Mouse (Mus musculus) hindbrain, embryonic 16.5 days (tissue): ENCODE measurements around the gene Eif1. TPM values are rescaled to one million over a fixed set of nuclear protein-coding genes. Genes with fewer than 3 reads are reported as not detected.
"Not testable (repeated sequence)": the region's sequence is repeated elsewhere in the genome, so short reads cannot be mapped to it uniquely, and the experiment has no call there.

Source experiments
- ATAC-seq: fragments of 200-750 bp; cut with Nextera tagmentation; 2 replicates; pipeline ENCODE4 v1.8.0; 2017; ENCODE audit warnings: moderate TSS enrichment, moderate library complexity
- H3K27ac ChIP-seq: fragments of 300-500 bp; sonication (generic); 2 replicates; pipeline ENCODE4 v1.5.1; 2014; ENCODE audit warnings: low read depth, mild to moderate bottlenecking, control low read depth, low read length, moderate library complexity
- H3K27me3 ChIP-seq: fragments of 300-500 bp; sonication (generic); replicated peaks from 2 replicates; pipeline ENCODE4 v1.6.1; 2014; ENCODE audit warnings: low read length; ENCODE audit not compliant: control insufficient read depth, insufficient read depth
- H3K36me3 ChIP-seq: fragments of 300-500 bp; sonication (generic); 2 replicates; pipeline ENCODE4 v1.6.1; 2014; ENCODE audit warnings: mild to moderate bottlenecking, low read length, moderate library complexity, mixed read lengths; ENCODE audit not compliant: control insufficient read depth, insufficient read depth
- H3K4me1 ChIP-seq: fragments of 300-500 bp; sonication (generic); 2 replicates; pipeline ENCODE4 v1.6.1; 2014; ENCODE audit warnings: low read depth, low read length; ENCODE audit not compliant: control insufficient read depth, insufficient read depth
- H3K4me2 ChIP-seq: fragments of 300-500 bp; sonication (generic); 2 replicates; pipeline ENCODE4 v1.6.1; 2014; ENCODE audit warnings: mild to moderate bottlenecking, low read length, control low read depth, moderate library complexity
- H3K4me3 ChIP-seq: fragments of 300-500 bp; sonication (generic); 2 replicates; pipeline ENCODE4 v1.5.1; 2014; ENCODE audit warnings: mild to moderate bottlenecking, low read length, control low read depth, moderate library complexity
- H3K9ac ChIP-seq: fragments of 300-500 bp; sonication (generic); 2 replicates; pipeline ENCODE4 v1.6.1; 2014; ENCODE audit warnings: low read depth, mild to moderate bottlenecking, control low read depth, low read length, moderate library complexity
- H3K9me3 ChIP-seq: fragments of 300-500 bp; sonication (generic); 2 replicates; pipeline ENCODE4 v1.6.1; 2014; ENCODE audit warnings: mild to moderate bottlenecking, low read length, moderate library complexity; ENCODE audit not compliant: control insufficient read depth
- WGBS: fragments of 180-500 bp; shearing (Covaris S2); extraction: QIAGEN DNeasy Blood & Tissue Kit; methylation state at CpG from one replicate; pipeline ENCODE4 v1.1.7; 2014; 5-methylcytosine and 5-hydroxymethylcytosine counted together
- polyA plus RNA-seq: library from polyadenylated mRNA; unstranded; fragments of >200 nt; fragmentation: Nextera tagmentation; extraction: Ambion mirVana; gene quantifications from 2 replicates; pipeline ENCODE4 v1.2.1, GENCODE M21; 2015

Gene Eif1
- polyA plus RNA-seq, 1 experiment from 2014 or later = 1,248 TPM

GRCm38 (mm10) chr11:100330235-100330634, 10.6 kb downstream of the Eif1 start:
- no peaks in the 10 kb centered on the region for H3K27me3 ChIP-seq
- no peaks in the 10 kb centered on the region for H3K36me3 ChIP-seq
- 34% methylated on average over 16 of the region's 16 CpGs for WGBS
- H3K4me3 ChIP-seq = no peak overlapping the region
- peaks cover 31% of the 10 kb centered on the region for H3K4me1 ChIP-seq
- ATAC-seq = 0 out of 2 replicates have a peak, but pooled peaks have one; percentile 19
- H3K9me3 ChIP-seq = no peaks in the 10 kb centered on the region
- H3K4me2 ChIP-seq = peak overlapping the region; percentile 13; the same call in 1 of the 2 replicates
- H3K9ac ChIP-seq = no peak overlapping the region
- H3K27ac ChIP-seq = no peak overlapping the region

GRCm38 (mm10) chr11:100330816-100331375, 11.2 kb downstream of the Eif1 start:
- H3K4me1 ChIP-seq = peaks cover 36% of the 10 kb centered on the region
- H3K27ac ChIP-seq, ATAC-seq, H3K27me3 ChIP-seq, H3K9ac ChIP-seq, H3K4me2 ChIP-seq, H3K9me3 ChIP-seq, H3K36me3 ChIP-seq, H3K4me3 ChIP-seq: not testable (repeated sequence)
- 55% methylated on average over 8 of the region's 8 CpGs for WGBS

GRCm38 (mm10) chr11:100332766-100333515, 13.3 kb downstream of the Eif1 start:
- ATAC-seq = peak; percentile 82
- H3K4me2 ChIP-seq = peak overlapping the region; percentile 32
- H3K4me3 ChIP-seq = no peak overlapping the region
- H3K9me3 ChIP-seq = no peaks in the 10 kb centered on the region
- H3K9ac ChIP-seq = peak overlapping the region; percentile 33; the same call in 1 of the 2 replicates
- peak overlapping the region; percentile 86 for H3K27ac ChIP-seq
- no peaks in the 10 kb centered on the region for H3K36me3 ChIP-seq
- 22% methylated on average over 9 of the region's 9 CpGs for WGBS
- no peaks in the 10 kb centered on the region for H3K27me3 ChIP-seq
- peaks cover 33% of the 10 kb centered on the region for H3K4me1 ChIP-seq

GRCm38 (mm10) chr11:100333944-100334457, 14.3 kb downstream of the Eif1 start, which contains the start of gene Gast:
Gene Gast, plus strand, starts transcription at chr11:100334407.
- Histone ChIP-seq H3K4me1 (peaks cover 33% of the 10 kb centered on the region), H3K36me3 (no peaks in the 10 kb centered on the region), H3K27me3 (no peaks in the 10 kb centered on the region), H3K4me2 (no peak within 1 kb of the TSS), H3K4me3 (no peak within 1 kb of the TSS), H3K27ac (peak within 1 kb of the TSS; percentile 86), H3K9ac (no peak within 1 kb of the TSS), H3K9me3 (no peaks in the 10 kb centered on the region)
- WGBS = 68% methylated on average over 6 of the region's 6 CpGs
- ATAC-seq = no peak

- Histone ChIP-seq H3K4me3 (no peak overlapping the region), H3K27me3 (no peaks in the 10 kb centered on the region), H3K9me3 (no peaks in the 10 kb centered on the region), H3K4me2 (no peak overlapping the region), H3K4me1 (peaks cover 25% of the 10 kb centered on the region), H3K9ac (no peak overlapping the region), H3K36me3 (no peaks in the 10 kb centered on the region), H3K27ac (peak overlapping the region; percentile 64)
- peak; percentile 66; the same call in 1 of the 2 replicates for ATAC-seq
- 26% methylated on average over 3 of the region's 3 CpGs for WGBS
These were observed 16.0 kb downstream of the Eif1 start for GRCm38 (mm10) chr11:100335731-100336130.

GRCm38 (mm10) chr11:100344269-100344668, 24.6 kb downstream of the Eif1 start:
- Histone ChIP-seq H3K27ac (no peak overlapping the region), H3K27me3 (no peaks in the 10 kb centered on the region), H3K9me3 (no peaks in the 10 kb centered on the region), H3K36me3 (no peaks in the 10 kb centered on the region), H3K4me3 (no peak overlapping the region), H3K4me1 (no peaks in the 10 kb centered on the region), H3K4me2 (no peak overlapping the region), H3K9ac (no peak overlapping the region)
- 88% methylated on average over 10 of the region's 10 CpGs for WGBS
- no peak for ATAC-seq

GRCm38 (mm10) chr11:100352076-100352857, 32.6 kb downstream of the Eif1 start:
- Histone ChIP-seq H3K27ac (no peak overlapping the region), H3K36me3 (no peaks in the 10 kb centered on the region; the same call in 1 of the 2 replicates), H3K9me3 (no peaks in the 10 kb centered on the region), H3K4me2 (0 out of 2 replicates have a peak overlapping the region, but pooled peaks have one; percentile 2), H3K4me3 (no peak overlapping the region), H3K27me3 (no peaks in the 10 kb centered on the region), H3K4me1 (peaks cover 16% of the 10 kb centered on the region), H3K9ac (peak overlapping the region; percentile 32; the same call in 1 of the 2 replicates)
- 28% methylated on average over 10 of the region's 10 CpGs for WGBS
- ATAC-seq = no peak

- peaks cover 16% of the 10 kb centered on the region for H3K4me1 ChIP-seq
- peak overlapping the region; percentile 75 for H3K9ac ChIP-seq
- under 1% methylated on average over 51 of the region's 54 CpGs for WGBS
- ATAC-seq = peak; percentile 34
- no peaks in the 10 kb centered on the region for H3K27me3 ChIP-seq
- H3K4me3 ChIP-seq = peak overlapping the region; percentile 64
- peak overlapping the region; percentile 74 for H3K27ac ChIP-seq
- no peaks in the 10 kb centered on the region; the same call in 1 of the 2 replicates for H3K36me3 ChIP-seq
- no peaks in the 10 kb centered on the region for H3K9me3 ChIP-seq
- peak overlapping the region; percentile 59 for H3K4me2 ChIP-seq
These were observed 35.7 kb downstream of the Eif1 start for GRCm38 (mm10) chr11:100355151-100355951.
